Mouse (Mus musculus) frontal cortex, adult (tissue): ENCODE results near the gene Cmtm2b.
"Not testable (repeated sequence)": the region's sequence is repeated elsewhere in the genome, so short reads cannot be mapped to it uniquely, and the experiment has no call there.

Source experiments
- ATAC-seq: cut with Nextera tagmentation; 2 replicates; pipeline ENCODE4 v1.9.2; 2017; ENCODE audit warnings: mild to moderate bottlenecking, moderate library complexity, mixed read lengths; ENCODE audit not compliant: low TSS enrichment

Gene Cmtm2b

GRCm38 (mm10) chr8:104321930-104322329 is at the start of gene Cmtm2b:
Gene Cmtm2b, plus strand, starts transcription at chr8:104322230.
- not testable (repeated sequence) for ATAC-seq

- ATAC-seq: not testable (repeated sequence)
These were observed 28.9 kb upstream of the Cmtm2b start, which contains the start of gene Cmtm2a for GRCm38 (mm10) chr8:104293081-104293480. Gene Cmtm2a, minus strand, starts transcription at chr8:104293181.

DNA sequence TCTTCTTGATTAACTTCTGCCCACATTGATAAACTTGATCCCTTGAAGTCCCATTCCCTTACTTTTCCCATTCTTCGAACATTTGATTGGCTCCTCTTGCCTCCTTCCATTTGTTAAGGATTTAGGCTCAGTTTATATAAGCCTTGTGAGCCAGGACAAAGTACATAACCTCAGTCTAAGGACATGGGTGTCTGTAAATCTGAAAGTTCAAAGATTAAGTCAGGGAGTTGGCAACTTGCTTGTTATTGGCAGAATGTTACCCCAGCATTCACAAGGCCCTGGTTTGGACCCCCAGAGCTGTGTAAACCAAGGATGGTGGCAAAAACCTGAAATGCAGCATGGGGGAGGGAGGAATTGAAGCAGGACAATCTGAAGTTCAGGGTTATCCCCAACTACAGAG is 27.6 kb upstream of the Cmtm2b start:
- no peak for ATAC-seq

GRCm38 (mm10) chr8:104301577-104301976 is 20.5 kb upstream of the Cmtm2b start:
- ATAC-seq: not testable (repeated sequence)

GRCm38 (mm10) chr8:104302536-104302935 is 19.5 kb upstream of the Cmtm2b start:
- ATAC-seq: not testable (repeated sequence)

GRCm38 (mm10) chr8:104304962-104305361 is 17.1 kb upstream of the Cmtm2b start:
- ATAC-seq: no peak

DNA sequence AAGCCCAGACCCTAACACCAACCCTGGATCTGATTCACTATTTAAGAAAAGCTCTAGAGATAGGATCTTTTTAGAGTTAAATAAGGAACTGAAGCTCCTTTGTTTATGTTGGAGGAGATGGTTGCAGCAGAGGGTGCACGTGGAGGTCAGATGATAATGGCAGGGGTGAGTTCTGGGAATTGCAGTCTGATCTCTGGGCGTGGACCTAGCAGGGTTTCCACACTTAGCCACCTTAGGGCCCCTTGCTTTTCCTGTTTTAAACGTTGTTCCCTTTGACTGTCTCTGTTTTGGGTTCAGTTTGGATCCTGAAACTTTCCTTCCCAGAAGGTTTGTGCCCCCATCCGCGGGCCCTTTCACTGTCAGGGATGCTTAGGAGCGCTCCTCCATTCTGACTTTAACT is 13.7 kb upstream of the Cmtm2b start:
- not testable (repeated sequence) for ATAC-seq

DNA sequence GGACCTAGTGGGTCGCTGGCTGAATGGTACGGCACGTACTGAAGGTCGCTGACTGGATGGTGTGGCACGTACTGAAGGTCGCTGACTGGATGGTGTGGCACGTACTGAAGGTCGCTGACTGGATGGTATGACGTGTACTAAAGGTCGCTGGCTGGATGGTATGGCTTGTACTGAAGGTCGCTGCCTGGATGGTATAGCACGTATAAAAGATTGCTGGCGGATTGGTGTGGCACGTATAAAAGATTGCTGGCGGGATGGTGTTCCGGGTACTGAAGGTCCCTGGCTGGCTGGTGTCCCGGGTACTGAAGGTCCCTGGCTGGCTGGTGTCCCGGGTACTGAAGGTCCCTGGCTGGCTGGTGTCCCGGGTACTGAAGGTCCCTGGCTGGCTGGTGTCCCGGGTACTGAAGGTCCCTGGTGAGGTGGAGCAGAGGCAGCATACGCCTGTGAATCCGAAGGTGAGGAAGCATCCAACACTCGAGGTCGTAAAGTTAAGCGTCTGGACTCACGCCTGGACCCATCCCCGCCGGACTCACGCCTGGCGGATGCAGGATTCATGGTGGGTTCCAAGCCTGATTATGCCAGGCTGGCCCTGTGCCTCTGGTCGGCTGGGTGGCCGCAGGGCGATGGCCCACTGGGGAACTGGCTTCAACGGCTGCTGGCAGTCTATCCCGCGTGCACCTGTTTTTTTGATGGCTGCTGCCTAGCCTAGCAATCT is 12.4 kb upstream of the Cmtm2b start, which contains the start of the genes Gm45711 and Cmtm1:
TSS of gene Gm45711 (minus strand) at position 641 of the 715 bp plus-strand sequence.
TSS of gene Cmtm1 (minus strand) at position 705 of the 715 bp plus-strand sequence.
- not testable (repeated sequence) for ATAC-seq

GRCm38 (mm10) chr8:104312023-104312422 is 10.0 kb upstream of the Cmtm2b start:
- peak; percentile 81 for ATAC-seq

DNA sequence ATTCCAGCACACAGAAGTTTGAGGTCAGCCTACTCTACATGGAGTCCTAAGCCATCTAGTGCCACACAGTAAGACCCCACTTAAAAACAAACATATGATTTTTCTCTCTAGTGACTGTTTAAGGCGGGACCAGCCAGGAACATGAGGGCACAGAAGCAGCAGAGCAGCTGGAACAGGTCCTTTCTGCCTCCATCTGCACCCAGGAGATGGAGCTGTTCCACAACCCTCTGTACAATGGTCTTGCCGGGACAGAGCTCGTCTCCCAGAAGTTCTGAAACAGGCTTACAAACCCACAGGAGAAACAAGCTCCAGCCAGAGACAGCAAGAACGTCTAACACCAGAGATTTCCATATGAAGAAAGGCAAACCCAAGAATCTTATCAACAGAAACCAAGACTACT is 8.7 kb upstream of the Cmtm2b start:
- no peak for ATAC-seq

GRCm38 (mm10) chr8:104321267-104321666 is 763 bp upstream of the Cmtm2b start, which contains the start of gene Gm11020:
Gene Gm11020, plus strand, starts transcription at chr8:104321567.
- not testable (repeated sequence) for ATAC-seq

DNA sequence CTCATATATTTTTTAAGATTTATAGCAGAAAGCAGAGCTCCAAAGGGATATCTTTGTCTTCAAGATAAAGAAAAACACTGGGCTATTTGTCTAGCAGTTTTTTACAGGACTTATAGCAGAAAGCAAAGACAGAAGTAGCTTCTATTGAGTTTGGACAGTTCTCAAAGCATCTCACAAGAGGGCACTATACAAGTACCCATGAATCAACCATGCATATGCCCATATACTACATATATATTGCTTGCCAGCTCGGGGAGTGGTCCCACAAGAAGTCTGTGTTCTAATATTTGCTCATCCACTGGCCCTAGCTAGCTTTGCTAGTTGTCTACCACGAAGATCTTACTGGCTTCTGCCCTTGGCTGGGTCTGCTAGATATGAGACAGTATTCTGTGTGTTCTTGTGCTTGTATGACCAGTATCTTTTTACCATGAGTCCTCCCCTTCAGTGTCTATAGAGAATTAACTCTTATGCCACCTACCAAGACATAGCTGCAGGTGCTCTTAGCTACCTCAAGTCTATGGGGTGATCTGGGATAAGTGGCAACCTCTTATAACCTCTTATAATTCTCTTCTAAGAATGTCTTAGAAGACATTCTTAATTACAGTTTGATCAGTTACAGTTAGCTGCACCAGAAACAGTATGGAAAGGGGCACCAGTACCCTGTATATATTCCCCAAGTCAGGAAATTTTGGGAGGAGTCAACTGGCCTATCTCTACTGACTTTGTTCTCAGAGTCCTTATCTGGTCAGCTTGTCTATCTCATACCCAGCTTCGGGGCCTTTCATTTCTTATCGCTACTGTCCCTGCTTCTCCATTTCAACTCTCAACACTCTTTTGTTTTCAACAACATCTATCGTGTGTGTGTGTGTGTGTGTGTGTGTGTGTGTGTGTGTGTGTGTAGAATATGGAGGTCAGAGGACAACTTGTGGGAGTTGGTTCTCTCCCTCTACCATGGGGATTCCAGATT is 10.9 kb downstream of the Cmtm2b start:
- ATAC-seq: no peak

DNA sequence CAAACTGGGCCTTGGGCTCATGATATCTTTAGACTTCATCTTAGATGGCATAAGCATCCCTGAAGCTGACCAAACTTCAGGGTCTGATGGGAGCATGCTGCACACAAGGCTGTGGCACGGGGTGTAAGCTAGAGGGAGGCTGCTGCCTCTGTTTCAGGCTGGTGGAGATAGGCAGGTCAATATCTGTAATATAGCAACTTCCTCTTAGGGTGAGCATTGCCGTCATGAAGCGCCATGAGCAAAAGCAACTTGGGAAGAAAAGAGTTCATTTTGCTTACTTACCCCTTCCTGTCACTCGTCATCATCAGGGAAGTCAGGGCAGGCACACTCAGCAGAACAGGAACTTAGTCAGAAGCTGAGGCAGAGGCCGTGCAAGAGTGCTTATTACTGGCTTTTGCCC is 11.8 kb downstream of the Cmtm2b start:
- ATAC-seq: no peak

DNA sequence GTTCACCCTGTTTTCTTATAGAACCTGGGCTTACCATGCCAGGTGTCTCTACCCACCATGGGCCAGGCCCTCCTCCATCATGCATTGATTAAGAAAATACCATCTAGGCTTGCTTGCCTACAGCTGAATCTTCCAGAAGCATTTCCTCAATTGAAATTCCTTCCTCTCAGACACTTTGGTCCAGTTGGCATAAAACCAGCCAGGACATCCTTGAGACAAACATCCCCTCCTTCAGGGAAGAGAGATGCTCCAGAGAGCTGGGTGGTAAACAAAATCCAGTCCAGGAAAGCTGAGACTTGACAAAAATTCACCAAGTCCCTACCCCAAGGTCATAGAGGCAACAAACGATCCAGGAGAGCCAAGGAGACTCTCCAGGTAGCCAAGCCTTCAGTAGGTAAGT is 12.2 kb downstream of the Cmtm2b start:
- no peak for ATAC-seq

- ATAC-seq: no peak
These were observed 14.8 kb downstream of the Cmtm2b start for GRCm38 (mm10) chr8:104336806-104337205.

DNA sequence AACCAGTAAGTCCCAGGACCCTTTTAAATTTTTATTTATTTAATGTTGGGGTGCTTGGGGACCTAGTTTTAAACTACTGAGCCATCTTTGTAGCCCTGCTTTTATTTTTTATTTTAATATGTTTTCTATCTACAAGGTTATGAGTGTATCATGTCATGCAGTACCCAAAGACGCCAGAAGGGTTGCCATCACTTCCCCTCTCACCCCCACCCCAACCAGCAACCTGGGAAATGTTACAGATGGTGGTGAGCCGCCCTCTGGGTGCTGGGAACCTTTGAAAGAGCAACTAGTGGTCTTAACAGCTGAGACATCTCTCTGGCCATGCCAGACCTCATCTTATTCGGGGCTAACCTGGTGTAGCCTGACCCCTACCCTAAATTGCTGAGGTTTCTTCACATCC is 15.9 kb downstream of the Cmtm2b start:
- no peak for ATAC-seq

DNA sequence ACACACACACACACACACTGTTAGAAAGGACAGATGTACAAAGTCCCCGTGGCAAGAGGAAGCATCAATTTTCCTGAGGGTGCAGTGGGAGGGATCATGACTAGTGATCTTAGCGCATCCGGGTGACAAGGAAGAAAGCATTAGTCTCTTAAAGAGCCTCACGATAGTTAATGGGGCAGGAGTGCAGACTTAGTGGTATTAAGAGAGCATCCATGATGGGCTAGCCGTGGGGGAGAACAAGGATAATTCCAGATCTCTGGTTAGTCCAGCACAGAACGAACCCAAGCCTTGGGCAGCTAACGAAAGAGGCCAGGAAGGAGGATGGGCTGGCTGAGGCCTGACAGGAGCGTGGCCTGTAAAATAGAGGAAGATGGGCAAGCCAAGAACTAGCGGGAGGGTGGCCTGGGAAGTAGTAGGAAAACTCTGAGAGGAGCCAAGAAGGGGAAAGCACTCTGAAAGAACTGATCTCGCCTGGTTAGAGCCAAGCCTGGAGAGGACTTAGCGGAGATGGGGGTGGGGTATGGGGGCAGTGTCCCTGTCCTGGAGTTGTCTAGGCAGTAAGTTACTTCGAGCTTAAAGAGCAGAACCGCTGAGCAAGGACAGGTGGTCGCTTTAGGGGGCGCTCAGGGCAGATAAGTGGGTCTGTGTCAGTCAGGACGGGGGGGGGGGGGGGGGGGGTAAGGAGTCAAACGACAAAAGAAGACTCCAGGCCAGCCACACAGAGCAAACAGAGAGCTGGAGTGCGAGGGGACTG is 17.4 kb downstream of the Cmtm2b start, which contains the start of gene Cmtm3:
TSS of gene Cmtm3 (plus strand) at position 182 of the 754 bp plus-strand sequence.
- peak; percentile 5; the same call in 1 of the 2 replicates for ATAC-seq

DNA sequence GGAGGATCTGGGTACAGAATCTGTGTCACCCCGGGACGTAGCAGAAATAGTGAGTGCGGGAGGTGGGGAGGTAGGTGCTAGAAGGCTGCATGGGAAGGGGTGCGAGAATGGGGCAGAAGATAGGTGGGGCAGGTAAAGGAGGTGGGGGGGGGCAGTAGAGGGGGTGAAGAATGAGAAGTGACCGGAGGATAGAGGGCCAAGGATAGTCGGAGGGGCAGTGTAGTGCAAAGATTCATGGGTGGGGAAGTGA is 17.9 kb downstream of the Cmtm2b start:
- ATAC-seq: no peak

- ATAC-seq: peak; percentile 53
These were observed 18.4 kb downstream of the Cmtm2b start for GRCm38 (mm10) chr8:104340233-104341105.

- peak; percentile 29; the same call in 1 of the 2 replicates for ATAC-seq
These were observed 19.1 kb downstream of the Cmtm2b start for GRCm38 (mm10) chr8:104341106-104341561.

- ATAC-seq: no peak
These were observed 19.6 kb downstream of the Cmtm2b start for GRCm38 (mm10) chr8:104341678-104342077.
